In genomic region chr14:31472451-31473061, GRCm38 (mm10) we compare ENCODE assay signal across 8 mouse cellular contexts. TPM values are rescaled to one million over a fixed set of nuclear protein-coding genes. Genes with fewer than 3 reads are reported as not detected.
DNase-seq lines count a peak whose midpoint lies in the region; ATAC-seq and TF ChIP-seq lines count a peak whose summit lies in the region.

No protein-coding gene starts in this region.

- H3K4me1 ChIP-seq in kidney, postnatal 0 days (replicated peaks; ENCODE audit: insufficient read depth, low read length) = no peaks in the 10 kb centered on the region
- no peaks in the 10 kb centered on the region for H3K4me1 ChIP-seq in lung, adult 2 months (ENCODE audit: control insufficient read depth, insufficient read depth, low read length)

- peak; percentile 95 for TF ChIP-seq CTCF in kidney, postnatal 0 days (IDR thresholded peaks at IDR 0.05; ENCODE audit: low read depth)
- no peak for TF ChIP-seq CTCF in lung, adult 2 months (IDR thresholded peaks at IDR 0.05; ENCODE audit: insufficient read depth, low read length)

- no peak overlapping the region for H3K4me2 ChIP-seq in kidney, postnatal 0 days (ENCODE audit: low read length)

- ATAC-seq in kidney, postnatal 0 days (replicated peaks; ENCODE audit: low FRiP score, low read depth) = no peak

- TF ChIP-seq POLR2A in lung, adult 2 months (IDR thresholded peaks at IDR 0.05; ENCODE audit: borderline replicate concordance, extremely low read depth, low read depth, low read length) = no peak

- no peak overlapping the region for H3K4me3 ChIP-seq in kidney, postnatal 0 days (replicated peaks; ENCODE audit: low read depth, low read length)
- H3K4me3 ChIP-seq in lung, adult 2 months (replicated peaks; ENCODE audit: extremely low read depth, low read depth, low read length) = no peak overlapping the region

- H3K9ac ChIP-seq in kidney, postnatal 0 days (ENCODE audit: low read depth, low read length) = no peak overlapping the region

- DNase-seq in adrenal gland, adult 18-20 months (ENCODE audit: low spot score in 2 of 2) = peak; percentile 41 to 53
- no peak for DNase-seq in adrenal gland, postnatal 4 days (ENCODE audit: low spot score in 2 of 2)
- DNase-seq in urinary bladder, postnatal 14 days (ENCODE audit: low spot score) = peak; percentile 69
- DNase-seq in urinary bladder, postnatal 10 days (ENCODE audit: low spot score) = no peak
- DNase-seq in embryo, embryonic 10 days (ENCODE audit: low spot score) = peak; percentile 75
- DNase-seq in kidney, postnatal 0 days (ENCODE audit: low spot score) = peak; percentile 78
- peak; percentile 43 for DNase-seq in lung, adult 2 months
- peak; percentile 65 for DNase-seq in right cerebral cortex, postnatal 4 days

- H3K27me3 ChIP-seq in kidney, postnatal 0 days (ENCODE audit: insufficient read depth, low read length) = no peaks in the 10 kb centered on the region

- H3K27ac ChIP-seq in kidney, postnatal 0 days = no peak overlapping the region

- WGBS in kidney, postnatal 0 days = 6% methylated on average over 5 of the region's 5 CpGs
- WGBS in lung, adult 2 months = 3% methylated on average over 5 of the region's 5 CpGs

- no peaks in the 10 kb centered on the region for H3K36me3 ChIP-seq in kidney, postnatal 0 days (ENCODE audit: insufficient read depth, low read length)

- H3K9me3 ChIP-seq in kidney, postnatal 0 days (replicated peaks; ENCODE audit: low read length) = no peaks in the 10 kb centered on the region

RNA-seq across cellular contexts. Expression of gene Eaf1, which starts 21.6 kb away (rescaled TPM):
- 10 to 100 TPM; 52.1 to 60.1 TPM for total RNA-seq in adrenal gland, adult 18-20 months (2021)
- total RNA-seq in adrenal gland, postnatal 4 days (2021) = 10 to 100 TPM; 34.9 to 40.3 TPM
- 14.9 and 16.0 TPM in 2 replicates for polyA plus RNA-seq in kidney, postnatal 0 days (2015; fragmentation: Nextera tagmentation; extraction: Ambion mirVana)
- polyA plus RNA-seq in lung, adult 2 months (2012; rRNA removed) = 38.1 and 48.4 TPM in 2 replicates

RNA-seq across cellular contexts. Expression of gene Mettl6, which starts 22.3 kb away (rescaled TPM):
- total RNA-seq in adrenal gland, adult 18-20 months (2021) = 10 to 100 TPM; 19.9 to 20.8 TPM
- total RNA-seq in adrenal gland, postnatal 4 days (2021) = 10 to 100 TPM; 36.3 to 40.2 TPM
- 43.9 and 51.6 TPM in 2 replicates for polyA plus RNA-seq in kidney, postnatal 0 days (2015; fragmentation: Nextera tagmentation; extraction: Ambion mirVana)
- 5.4 and 10.2 TPM in 2 replicates for polyA plus RNA-seq in lung, adult 2 months (2012; rRNA removed)

RNA-seq across cellular contexts. Expression of gene Sh3bp5, which starts 36.7 kb away (rescaled TPM):
- total RNA-seq in adrenal gland, adult 18-20 months (2021) = 100 to 1,000 TPM; 136 to 182 TPM
- 100 to 1,000 TPM; 136 to 140 TPM for total RNA-seq in adrenal gland, postnatal 4 days (2021)
- 45.2 and 46.8 TPM in 2 replicates for polyA plus RNA-seq in kidney, postnatal 0 days (2015; fragmentation: Nextera tagmentation; extraction: Ambion mirVana)
- polyA plus RNA-seq in lung, adult 2 months (2012; rRNA removed) = 40.9 and 50.1 TPM in 2 replicates

Comparison
In these comparisons a context has a peak if more than half of its experiments do, and no peak if none do; other contexts are left out.
1. DNase-seq: peak in adrenal gland, adult 18-20 months (2 of 2), urinary bladder, postnatal 14 days (single experiment), embryo, embryonic 10 days (single experiment), kidney, postnatal 0 days (single experiment), lung, adult 2 months (single experiment) and right cerebral cortex, postnatal 4 days (single experiment); none in adrenal gland, postnatal 4 days (0 of 2) and urinary bladder, postnatal 10 days (single experiment).